Comparison of ENCODE assay signal across 28 mouse cellular contexts in the genomic region with DNA sequence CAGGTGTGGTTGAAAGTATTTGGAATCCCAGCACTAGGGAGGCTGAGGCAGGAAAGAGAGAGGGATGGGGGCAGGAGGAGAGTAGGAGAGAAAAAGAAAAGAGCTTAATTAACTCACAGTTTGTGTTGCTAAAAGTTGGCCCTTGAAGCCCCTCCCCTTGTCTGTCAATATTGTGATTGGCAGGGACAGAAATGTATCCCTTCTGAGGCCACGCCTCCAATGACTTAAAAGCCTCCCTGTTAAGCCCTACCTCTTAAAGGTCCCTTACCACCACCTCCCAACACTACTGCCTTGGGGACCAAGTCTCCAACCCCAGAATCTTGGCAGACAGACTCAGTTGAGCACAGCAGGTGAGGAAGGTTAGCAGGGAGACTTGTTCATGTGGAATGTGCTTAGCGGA. TPM values are rescaled to one million over a fixed set of nuclear protein-coding genes. Genes with fewer than 3 reads are reported as not detected.
DNase-seq lines count a peak whose midpoint lies in the region; ATAC-seq and TF ChIP-seq lines count a peak whose summit lies in the region.
"Had no signal": no experiment of that assay in that cellular context is flagged by ENCODE, and none has a peak within 500 bp of the region (broad histone marks: within the 10 kb centered on the region; RNA-seq: fewer than 3 reads in every experiment).

No protein-coding gene starts in this region.

- H3K4me1 ChIP-seq in E14TG2a.4 (replicated peaks; ENCODE audit: low read depth, low read length) = peaks cover 43% of the 10 kb centered on the region
- peaks cover 3% of the 10 kb centered on the region; the same call in 1 of the 2 replicates for H3K4me1 ChIP-seq in stomach, embryonic 16.5 days (ENCODE audit: control insufficient read depth, insufficient read depth, low read length)
- H3K4me1 ChIP-seq: embryonic facial prominence, embryonic 12.5 days; heart, embryonic 15.5 days; hindbrain, embryonic 10.5 days; hindbrain, embryonic 13.5 days; intestine, embryonic 15.5 days had no signal

- DNase-seq in R1 (ENCODE audit: low read depth, low spot score) (peak; percentile 80), liver (no peak)
- DNase-seq in left cerebral cortex, adult 9 months (ENCODE audit: low spot score in 2 of 2) = no peak
- DNase-seq in kidney, adult 8-10 months = no peak
- DNase-seq: adrenal gland, postnatal 10 days; adrenal gland, postnatal 36 days; cerebellum, adult 18-20 months; cerebellum, adult 9-11 months; cerebellum, postnatal 25 days; forebrain, postnatal 0 days; gastrocnemius, adult 2 months; gastrocnemius, postnatal 14 days; heart, adult 18-20 months; heart, postnatal 10 days; heart, postnatal 36 days had no signal

- H3K27ac ChIP-seq in stomach, embryonic 16.5 days (ENCODE audit: low read length) = peak overlapping the region; percentile 10; the same call in 1 of the 2 replicates
- H3K27ac ChIP-seq: embryonic facial prominence, embryonic 12.5 days; embryonic facial prominence, embryonic 15.5 days; gastrocnemius, adult 2 months; heart, embryonic 15.5 days; hindbrain, embryonic 10.5 days; hindbrain, embryonic 13.5 days; intestine, embryonic 15.5 days had no signal

- WGBS in stomach, embryonic 16.5 days = 69% methylated on average over 2 of the region's 2 CpGs

- 0 out of 2 replicates have a peak, but pooled peaks cover 3% of the 10 kb centered on the region for H3K9me3 ChIP-seq in E14TG2a.4 (ENCODE audit: low read length)
- no peaks in the 10 kb centered on the region for H3K9me3 ChIP-seq in stomach, embryonic 16.5 days (replicated peaks; ENCODE audit: control insufficient read depth, low read length)
- H3K9me3 ChIP-seq: embryonic facial prominence, embryonic 12.5 days; embryonic facial prominence, embryonic 15.5 days; heart, embryonic 15.5 days; hindbrain, embryonic 10.5 days; hindbrain, embryonic 13.5 days; intestine, embryonic 15.5 days had no signal

- no peak overlapping the region for H3K9ac ChIP-seq in stomach, embryonic 16.5 days (ENCODE audit: low read length)
- H3K9ac ChIP-seq: embryonic facial prominence, embryonic 12.5 days; embryonic facial prominence, embryonic 15.5 days; forebrain, postnatal 0 days; heart, embryonic 12.5 days; heart, embryonic 15.5 days; hindbrain, embryonic 13.5 days; intestine, embryonic 15.5 days had no signal

- H3K27me3 ChIP-seq in E14TG2a.4 (ENCODE audit: insufficient read depth, low read length) = 0 out of 2 replicates have a peak, but pooled peaks cover 3% of the 10 kb centered on the region
- no peaks in the 10 kb centered on the region for H3K27me3 ChIP-seq in stomach, embryonic 16.5 days (ENCODE audit: control insufficient read depth, insufficient read depth, low read length)
- H3K27me3 ChIP-seq: embryonic facial prominence, embryonic 12.5 days; embryonic facial prominence, embryonic 15.5 days; heart, embryonic 15.5 days; hindbrain, embryonic 13.5 days; intestine, embryonic 15.5 days; Patski had no signal

- H3K4me2 ChIP-seq in stomach, embryonic 16.5 days (ENCODE audit: low read depth, low read length) = no peak overlapping the region
- H3K4me2 ChIP-seq: embryonic facial prominence, embryonic 12.5 days; embryonic facial prominence, embryonic 15.5 days; heart, embryonic 12.5 days; heart, embryonic 15.5 days; hindbrain, embryonic 13.5 days; intestine, embryonic 15.5 days had no signal

- H3K4me3 ChIP-seq in E14TG2a.4 (replicated peaks; ENCODE audit: low read length) = peak overlapping the region; percentile 41
- H3K4me3 ChIP-seq in stomach, embryonic 16.5 days (replicated peaks; ENCODE audit: low read length) = no peak overlapping the region
- H3K4me3 ChIP-seq: embryonic facial prominence, embryonic 12.5 days; embryonic facial prominence, embryonic 15.5 days; gastrocnemius, adult 2 months; heart, embryonic 12.5 days; heart, embryonic 15.5 days; hindbrain, embryonic 10.5 days; hindbrain, embryonic 13.5 days; intestine, embryonic 15.5 days had no signal

- H3K36me3 ChIP-seq in E14TG2a.4 (ENCODE audit: insufficient read depth, low read length) = no peaks in the 10 kb centered on the region
- no peaks in the 10 kb centered on the region for H3K36me3 ChIP-seq in stomach, embryonic 16.5 days (ENCODE audit: control insufficient read depth, insufficient read depth, low read length)
- H3K36me3 ChIP-seq: embryonic facial prominence, embryonic 12.5 days; embryonic facial prominence, embryonic 15.5 days; heart, embryonic 12.5 days; heart, embryonic 15.5 days; hindbrain, embryonic 10.5 days; hindbrain, embryonic 13.5 days; intestine, embryonic 15.5 days had no signal

- ATAC-seq in stomach, embryonic 16.5 days (ENCODE audit: insufficient read depth, low FRiP score) = no peak
- ATAC-seq: forebrain, embryonic 14.5 days; intestine, embryonic 15.5 days; Patski had no signal

- TF ChIP-seq CTCF in E14TG2a.4 (conservative IDR thresholded peaks at IDR 0.05; ENCODE audit: low read length) = no peak

RNA-seq across cellular contexts. Expression of a gene that starts 9.6 kb away (rescaled TPM):
- 5.3 and 7.3 TPM in 2 replicates for polyA plus RNA-seq in stomach, embryonic 16.5 days (2015; fragmentation: Nextera tagmentation; extraction: Ambion mirVana)

RNA-seq across cellular contexts. Expression of a gene that starts 30.3 kb away (rescaled TPM):
- 0.69 and 1.0 TPM in 2 replicates for polyA plus RNA-seq in stomach, embryonic 16.5 days (2015; fragmentation: Nextera tagmentation; extraction: Ambion mirVana)
- polyA plus RNA-seq: embryonic facial prominence, embryonic 12.5 days; forebrain, embryonic 11.5 days; forebrain, embryonic 14.5 days; frontal cortex, adult 2 months; heart, embryonic 12.5 days; heart, embryonic 15.5 days had no signal
